ENCODE assay signal across 20 mouse cellular contexts in the genomic region with DNA sequence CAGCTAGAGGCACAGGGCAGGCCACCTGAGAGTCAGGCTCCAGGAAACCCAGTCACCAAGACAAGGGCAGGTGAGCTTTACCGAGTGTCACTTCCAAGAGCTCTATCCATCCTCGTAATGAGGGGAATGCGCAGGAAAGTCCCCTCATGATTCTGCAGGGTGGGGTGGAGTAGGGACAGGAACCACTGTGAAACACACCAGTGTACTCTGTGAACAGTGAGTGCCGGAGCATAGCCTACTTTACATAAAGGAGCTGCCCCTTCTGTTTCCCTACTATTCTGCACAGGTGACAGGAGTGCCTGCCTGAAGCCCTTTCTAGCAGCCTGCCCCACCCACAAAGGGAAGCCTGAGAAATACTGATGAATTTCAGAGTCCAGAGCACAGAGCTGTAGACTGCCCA. TPM values are rescaled to one million over a fixed set of nuclear protein-coding genes. Genes with fewer than 3 reads are reported as not detected.
DNase-seq lines count a peak whose midpoint lies in the region; ATAC-seq lines count a peak whose summit lies in the region.
"Had no signal": no experiment of that assay in that cellular context is flagged by ENCODE, and none has a peak within 500 bp of the region (broad histone marks: within the 10 kb centered on the region; RNA-seq: fewer than 3 reads in every experiment).

No protein-coding gene starts in this region.

- peak; percentile 12 to 34 for DNase-seq in spleen, postnatal 10 days (ENCODE audit: low spot score in 2 of 2)
- DNase-seq in spleen, postnatal 4 days (ENCODE audit: low spot score in 2 of 2) = no peak
- DNase-seq in B cell, adult 2 months = peak; percentile 42 to 51
- DNase-seq in retina, embryonic 14.5 days (ENCODE audit: low spot score) = no peak
- DNase-seq in urinary bladder, adult 18-20 months (ENCODE audit: low spot score in 2 of 2) = no peak
- DNase-seq: adrenal gland, postnatal 14 days; cerebellum, adult 11-12 months; cerebellum, adult 8-10 months; cerebellum, postnatal 10 days; cerebellum, postnatal 36 days; embryo, embryonic 11 days; gastrocnemius, postnatal 10 days; gastrocnemius, postnatal 36 days; heart, adult 2 months had no signal

- ATAC-seq in neutrophil, adult 5-6 weeks (ENCODE audit: extremely low read depth, insufficient number of reproducible peaks, low FRiP score, poor library complexity, severe bottlenecking) = peak; percentile 40; the same call in 1 of the 2 replicates
- ATAC-seq: forebrain, embryonic 13.5 days; forebrain, embryonic 16.5 days; Patski had no signal

RNA-seq across cellular contexts. Expression of gene Zscan20, which starts 16.6 kb away (rescaled TPM):
- 18.9 and 20.5 TPM in 2 replicates for total RNA-seq in neutrophil, adult 5-6 weeks (2017)

RNA-seq across cellular contexts. Expression of gene Tlr12, which starts 25.1 kb away (rescaled TPM):
- total RNA-seq in neutrophil, adult 5-6 weeks (2017) = 0.93 and 2.0 TPM in 2 replicates
- total RNA-seq: G1E; gastrocnemius, adult 18-20 months had no signal

Comparison
In these comparisons a context has a peak if more than half of its experiments do, and no peak if none do; other contexts are left out.
1. DNase-seq: peak in spleen, postnatal 10 days (2 of 2) and B cell, adult 2 months (2 of 2); none in spleen, postnatal 4 days (0 of 2), retina, embryonic 14.5 days (single experiment) and urinary bladder, adult 18-20 months (0 of 2).